Mouse (Mus musculus): ENCODE data around the gene Gm49711.

- TF ChIP-seq CTCF (IDR thresholded peaks at IDR 0.05; ENCODE audit: extremely low read depth, insufficient read depth, low read length) = no peak
- TF ChIP-seq POLR2A (IDR thresholded peaks at IDR 0.05; ENCODE audit: extremely low read depth, insufficient read depth, low read length) = no peak
These were observed 36.3 kb upstream of the Gm49711 start for GRCm38 (mm10) chr16:92021656-92022400.

All from cortical plate, adult 2 months (tissue).